Mouse (Mus musculus): Measurements from ENCODE around the gene Kif16b.
"Not testable (repeated sequence)": the region's sequence is repeated elsewhere in the genome, so short reads cannot be mapped to it uniquely, and the experiment has no call there.

The Kif16b gene

DNA sequence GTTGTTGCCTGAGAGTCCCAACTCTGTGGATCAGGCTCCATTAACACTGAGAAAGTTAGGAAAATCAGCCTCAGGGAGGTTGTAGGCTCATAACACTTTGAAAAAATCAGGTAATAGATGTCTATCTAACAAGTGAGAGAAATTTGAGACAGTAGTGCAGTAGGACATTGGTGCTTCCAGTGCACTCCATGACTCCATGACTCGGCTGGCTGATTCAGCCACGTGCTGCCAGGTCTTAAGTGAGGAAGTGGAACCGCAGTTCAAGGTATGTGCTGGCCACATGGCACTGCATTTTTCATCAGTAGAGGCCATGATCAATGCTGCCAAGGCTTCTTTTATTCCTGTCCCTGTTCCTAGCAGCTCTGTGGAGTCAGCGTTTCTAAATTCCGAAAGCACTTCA lies 315.5 kb downstream of the Kif16b start:
- no peak for DNase-seq

DNA sequence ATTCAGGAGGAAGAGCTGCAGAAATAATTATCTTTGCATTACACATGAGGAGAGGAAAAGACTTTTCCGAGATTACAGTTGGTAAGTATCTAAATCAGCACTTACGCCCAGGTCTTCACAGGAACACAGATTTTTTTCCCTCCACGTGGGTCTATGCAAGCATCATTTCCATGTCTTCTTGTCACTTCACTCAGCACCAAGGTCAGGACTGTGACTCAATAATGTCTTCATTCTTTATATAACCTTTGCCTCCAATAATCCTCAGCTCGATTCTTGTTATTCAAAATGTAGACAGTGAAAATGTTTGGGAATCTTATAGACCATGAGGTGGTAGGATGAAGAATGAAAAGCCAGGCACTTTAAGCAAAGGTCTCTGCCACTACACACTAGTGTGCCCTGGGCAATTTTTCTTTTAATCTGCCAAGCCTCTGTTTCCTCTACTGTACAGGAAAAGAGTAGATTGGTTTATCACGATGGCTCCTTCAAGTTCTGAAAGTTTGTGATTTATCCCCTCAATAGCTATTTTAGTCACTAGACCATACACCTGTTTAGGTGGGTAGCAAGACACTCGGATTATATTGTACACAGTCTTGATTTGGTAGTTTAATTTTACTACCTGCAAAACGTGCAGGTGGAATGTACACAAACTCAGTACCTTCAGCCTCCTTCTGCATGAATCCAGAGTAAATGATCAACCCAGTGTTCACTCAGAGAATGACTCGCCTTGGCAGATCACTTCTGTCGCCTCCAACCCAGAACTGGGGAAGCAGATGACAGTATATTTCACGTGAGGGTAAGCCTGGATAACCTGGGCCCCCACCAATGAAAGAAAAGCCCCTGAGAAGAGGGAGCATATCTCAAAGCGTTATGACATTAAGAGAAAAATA lies 316.2 kb downstream of the Kif16b start:
- no peak for DNase-seq

DNA sequence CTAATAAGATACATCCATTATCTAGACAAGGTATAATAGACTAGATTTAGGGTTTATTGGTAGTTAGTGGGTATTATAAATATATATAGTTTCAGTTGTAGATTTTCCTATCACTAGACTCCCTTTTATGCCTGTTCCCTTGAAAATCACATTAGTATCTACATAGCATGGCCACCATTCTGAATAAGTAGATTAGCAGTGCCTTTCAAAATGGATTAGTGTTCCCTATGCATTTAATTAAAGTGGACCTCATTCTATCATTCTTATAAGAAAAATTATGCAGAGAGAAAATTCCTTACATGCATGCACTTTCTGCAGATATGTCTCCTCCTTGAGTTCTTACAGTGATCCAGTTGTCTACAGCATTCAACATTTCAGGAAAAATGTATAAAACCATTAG lies 320.9 kb downstream of the Kif16b start:
- DNase-seq = no peak

DNA sequence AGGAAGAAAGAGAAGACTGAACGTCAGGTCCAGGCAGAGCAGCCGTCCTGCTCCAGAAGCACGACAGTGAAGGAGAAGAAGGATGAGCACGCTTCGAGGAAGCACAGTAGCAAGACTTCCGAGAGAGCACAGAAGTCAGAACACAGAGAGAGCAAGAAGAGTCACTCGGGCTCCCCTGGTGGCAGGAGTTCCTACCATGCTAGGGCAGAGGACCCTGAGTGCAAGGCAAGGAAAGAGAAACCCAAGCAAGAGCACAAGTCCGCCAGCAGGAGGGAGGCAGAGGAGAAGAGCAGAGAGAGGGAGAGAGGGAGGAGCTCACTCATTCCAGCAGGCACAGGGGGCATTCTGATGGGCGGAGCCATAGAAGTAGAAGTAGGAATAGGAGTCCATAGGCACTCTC lies 323.9 kb downstream of the Kif16b start:
- DNase-seq = not testable (repeated sequence)

DNA sequence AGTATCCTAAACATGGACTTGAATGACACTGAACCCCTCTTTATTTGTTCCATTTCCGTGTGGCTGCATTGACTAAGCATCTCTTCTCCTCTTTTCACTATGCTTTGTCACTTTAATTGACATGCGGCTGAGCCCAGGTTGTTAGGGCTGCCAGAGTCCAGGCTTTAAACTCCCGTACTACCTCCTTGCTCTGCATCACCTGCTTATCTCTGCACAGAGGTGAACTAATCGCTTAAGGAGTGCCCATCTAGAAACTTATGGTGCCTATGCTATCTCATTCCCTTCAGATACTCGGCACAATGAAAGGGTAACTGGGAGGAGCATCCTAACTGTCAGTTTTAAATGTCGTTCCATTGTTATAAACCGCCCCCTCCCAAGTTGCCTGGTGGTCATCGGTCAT lies 331.6 kb downstream of the Kif16b start:
- DNase-seq = no peak

Measured in right cerebral cortex, adult 18-20 months (tissue).